Mouse (Mus musculus): Measurements from ENCODE around the gene Llph. TPM values are rescaled to one million over a fixed set of nuclear protein-coding genes. Genes with fewer than 3 reads are reported as not detected.

The Llph gene
- polyA plus RNA-seq, 1 experiment from 2014 or later, result 58.7 TPM

GRCm38 (mm10) chr10:120231718-120232117, 4.8 kb downstream of the Llph start:
- Histone ChIP-seq H3K4me2 (no peak overlapping the region), H3K27me3 (no peaks in the 10 kb centered on the region), H3K9ac (no peak overlapping the region), H3K4me1 (peaks cover 16% of the 10 kb centered on the region), H3K36me3 (ENCODE audit: poor library complexity, severe bottlenecking) (peaks cover 35% of the 10 kb centered on the region), H3K27ac (no peak overlapping the region), H3K9me3 (replicated peaks) (no peaks in the 10 kb centered on the region), H3K4me3 (no peak overlapping the region)
- no peak for ATAC-seq
- WGBS, result 32% methylated on average over 5 of the region's 5 CpGs

GRCm38 (mm10) chr10:120233655-120234367, 6.9 kb downstream of the Llph start:
- Histone ChIP-seq H3K9ac (no peak overlapping the region), H3K4me2 (no peak overlapping the region), H3K27ac (no peak overlapping the region), H3K4me3 (no peak overlapping the region), H3K27me3 (no peaks in the 10 kb centered on the region), H3K4me1 (peaks cover 2% of the 10 kb centered on the region), H3K36me3 (ENCODE audit: poor library complexity, severe bottlenecking) (peaks cover 30% of the 10 kb centered on the region), H3K9me3 (replicated peaks) (no peaks in the 10 kb centered on the region)
- WGBS, result 37% methylated on average over 18 of the region's 18 CpGs
- peak; percentile 36; the same call in 1 of the 2 replicates for ATAC-seq

GRCm38 (mm10) chr10:120236855-120237254, 10.0 kb downstream of the Llph start:
- 84% methylated on average over 9 of the region's 9 CpGs for WGBS
- Histone ChIP-seq H3K4me1 (no peaks in the 10 kb centered on the region), H3K27ac (no peak overlapping the region), H3K9me3 (replicated peaks) (no peaks in the 10 kb centered on the region), H3K36me3 (ENCODE audit: poor library complexity, severe bottlenecking) (peaks cover 10% of the 10 kb centered on the region; the same call in 1 of the 2 replicates), H3K27me3 (no peaks in the 10 kb centered on the region), H3K4me3 (no peak overlapping the region), H3K9ac (no peak overlapping the region), H3K4me2 (no peak overlapping the region)
- ATAC-seq, result no peak

- no peak for ATAC-seq
- H3K36me3 ChIP-seq (ENCODE audit: poor library complexity, severe bottlenecking), result no peaks in the 10 kb centered on the region
- no peak overlapping the region for H3K4me3 ChIP-seq
- no peak overlapping the region for H3K4me2 ChIP-seq
- H3K9me3 ChIP-seq (replicated peaks), result no peaks in the 10 kb centered on the region
- H3K27me3 ChIP-seq, result no peaks in the 10 kb centered on the region
- no peaks in the 10 kb centered on the region for H3K4me1 ChIP-seq
- no peak overlapping the region for H3K27ac ChIP-seq
- WGBS, result 81% methylated on average over 8 of the region's 8 CpGs
- H3K9ac ChIP-seq, result no peak overlapping the region
These were observed 11.4 kb downstream of the Llph start for GRCm38 (mm10) chr10:120238241-120238640.

DNA sequence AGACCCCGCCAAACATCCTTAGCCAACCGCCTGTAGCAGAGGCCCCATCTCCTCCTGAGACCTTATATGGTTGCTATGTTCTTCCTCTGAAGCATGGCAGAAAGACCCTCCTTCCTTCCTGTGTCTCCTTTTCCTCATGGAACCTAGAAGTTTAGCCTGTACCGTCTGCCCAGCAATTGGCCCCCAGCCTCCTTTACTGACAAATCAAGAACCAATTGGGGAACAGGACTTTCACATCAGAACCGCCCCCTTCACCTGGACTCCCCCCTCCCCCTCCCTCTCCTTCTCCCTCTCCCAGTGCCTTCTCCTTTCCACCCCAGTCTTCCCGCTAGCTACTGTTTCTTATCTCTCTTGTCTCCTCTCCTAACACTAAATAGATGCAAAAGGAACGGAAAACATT, 12.6 kb downstream of the Llph start:
- no peak for ATAC-seq
- Histone ChIP-seq H3K27me3 (no peaks in the 10 kb centered on the region), H3K27ac (no peak overlapping the region), H3K36me3 (ENCODE audit: poor library complexity, severe bottlenecking) (no peaks in the 10 kb centered on the region), H3K4me1 (no peaks in the 10 kb centered on the region), H3K9me3 (replicated peaks) (no peaks in the 10 kb centered on the region), H3K4me3 (no peak overlapping the region), H3K9ac (no peak overlapping the region), H3K4me2 (no peak overlapping the region)
- WGBS, result 73% methylated on average over 6 of the region's 6 CpGs

DNA sequence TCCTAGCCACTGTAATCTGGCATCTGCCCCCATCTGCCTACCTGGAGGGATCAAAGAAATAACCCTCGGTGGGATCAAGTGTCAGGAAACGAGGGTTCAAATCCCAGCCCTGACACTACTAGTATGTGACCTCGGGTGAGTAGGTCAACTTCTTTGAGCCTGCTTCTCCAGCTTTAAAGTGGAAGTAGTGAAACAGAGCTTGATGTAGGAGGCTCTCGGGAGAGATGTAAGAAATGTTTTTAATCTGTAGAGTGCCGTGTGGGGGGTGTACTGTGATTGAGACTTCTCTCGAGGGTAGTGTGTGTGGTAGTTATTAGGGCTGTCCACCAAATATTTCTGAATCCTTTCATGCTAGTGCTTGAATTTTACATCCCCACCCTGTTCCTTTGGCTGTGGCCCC, 15.6 kb downstream of the Llph start:
- Histone ChIP-seq H3K9ac (no peak overlapping the region), H3K27me3 (no peaks in the 10 kb centered on the region), H3K9me3 (replicated peaks) (no peaks in the 10 kb centered on the region), H3K27ac (no peak overlapping the region), H3K4me3 (no peak overlapping the region), H3K36me3 (ENCODE audit: poor library complexity, severe bottlenecking) (no peaks in the 10 kb centered on the region), H3K4me1 (0 out of 2 replicates have a peak, but pooled peaks cover 8% of the 10 kb centered on the region), H3K4me2 (no peak overlapping the region)
- ATAC-seq, result no peak
- WGBS, result 80% methylated on average over 6 of the region's 6 CpGs

DNA sequence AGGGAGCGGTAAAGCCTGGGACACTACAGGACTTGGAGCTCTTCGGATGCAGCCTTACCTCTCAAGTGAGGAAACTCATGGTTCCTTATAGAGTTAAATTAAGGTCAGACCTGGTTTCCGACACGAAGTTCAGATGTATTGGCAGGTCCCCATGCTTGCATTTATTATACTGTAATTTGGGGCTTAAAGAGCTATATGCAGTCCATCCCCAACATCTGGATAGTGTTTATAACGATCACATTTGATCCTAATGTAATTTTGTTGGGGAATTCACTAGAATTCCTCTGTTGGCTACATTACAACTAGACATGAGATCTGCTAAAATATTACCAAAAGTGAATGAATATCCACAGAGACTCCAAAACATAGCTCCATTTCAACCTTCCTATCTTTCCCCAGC, 18.8 kb downstream of the Llph start:
- no peak for ATAC-seq
- H3K36me3 ChIP-seq (ENCODE audit: poor library complexity, severe bottlenecking), result no peaks in the 10 kb centered on the region
- no peaks in the 10 kb centered on the region for H3K9me3 ChIP-seq (replicated peaks)
- H3K4me2 ChIP-seq, result no peak overlapping the region
- no peak overlapping the region for H3K9ac ChIP-seq
- no peaks in the 10 kb centered on the region for H3K27me3 ChIP-seq
- H3K4me1 ChIP-seq, result 0 out of 2 replicates have a peak, but pooled peaks cover 8% of the 10 kb centered on the region
- 89% methylated on average over 5 of the region's 5 CpGs for WGBS
- H3K4me3 ChIP-seq, result no peak overlapping the region
- H3K27ac ChIP-seq, result no peak overlapping the region

DNA sequence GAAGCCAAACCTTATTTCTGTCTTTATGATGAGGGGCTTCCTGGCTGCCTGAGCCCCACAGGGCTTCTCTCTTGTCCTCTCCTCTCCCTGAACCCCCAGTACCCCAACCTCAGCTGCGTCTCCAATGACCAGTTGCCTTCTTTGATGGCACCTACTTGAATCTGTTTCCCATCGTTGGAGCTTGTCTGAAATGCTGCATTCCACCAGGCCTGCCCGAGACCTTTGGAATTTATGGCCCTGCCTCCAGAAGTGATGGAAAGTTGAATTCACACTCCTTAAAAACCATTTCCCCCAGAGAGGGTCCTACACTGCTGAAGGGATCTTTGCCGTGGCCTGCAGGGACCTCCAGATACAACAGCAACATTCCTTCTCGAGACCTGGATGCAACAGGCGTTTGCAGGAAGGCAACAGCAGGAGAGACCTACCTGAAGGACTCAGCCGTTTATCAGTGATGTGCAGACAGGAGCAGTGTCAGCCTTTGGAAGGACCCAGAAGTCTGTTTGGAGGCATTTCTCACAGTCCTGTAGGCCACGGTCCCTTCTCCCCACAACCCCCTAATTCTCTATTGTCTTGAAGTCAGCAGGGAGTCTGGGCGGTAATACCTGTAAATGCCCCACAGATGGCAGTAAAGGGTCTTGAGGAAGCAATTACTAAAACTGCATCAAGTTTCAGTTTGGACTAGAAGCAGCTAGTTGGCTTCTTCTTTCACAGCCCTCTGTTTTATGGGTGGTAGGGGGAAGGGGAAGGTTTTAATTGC, 20.3 kb downstream of the Llph start:
- H3K27me3 ChIP-seq, result no peaks in the 10 kb centered on the region
- no peaks in the 10 kb centered on the region for H3K36me3 ChIP-seq (ENCODE audit: poor library complexity, severe bottlenecking)
- ATAC-seq, result no peak
- H3K4me2 ChIP-seq, result no peak overlapping the region
- no peaks in the 10 kb centered on the region for H3K9me3 ChIP-seq (replicated peaks)
- H3K9ac ChIP-seq, result no peak overlapping the region
- H3K4me1 ChIP-seq, result 0 out of 2 replicates have a peak, but pooled peaks cover 8% of the 10 kb centered on the region
- no peak overlapping the region for H3K4me3 ChIP-seq
- no peak overlapping the region for H3K27ac ChIP-seq
- 49% methylated on average over 9 of the region's 9 CpGs for WGBS

DNA sequence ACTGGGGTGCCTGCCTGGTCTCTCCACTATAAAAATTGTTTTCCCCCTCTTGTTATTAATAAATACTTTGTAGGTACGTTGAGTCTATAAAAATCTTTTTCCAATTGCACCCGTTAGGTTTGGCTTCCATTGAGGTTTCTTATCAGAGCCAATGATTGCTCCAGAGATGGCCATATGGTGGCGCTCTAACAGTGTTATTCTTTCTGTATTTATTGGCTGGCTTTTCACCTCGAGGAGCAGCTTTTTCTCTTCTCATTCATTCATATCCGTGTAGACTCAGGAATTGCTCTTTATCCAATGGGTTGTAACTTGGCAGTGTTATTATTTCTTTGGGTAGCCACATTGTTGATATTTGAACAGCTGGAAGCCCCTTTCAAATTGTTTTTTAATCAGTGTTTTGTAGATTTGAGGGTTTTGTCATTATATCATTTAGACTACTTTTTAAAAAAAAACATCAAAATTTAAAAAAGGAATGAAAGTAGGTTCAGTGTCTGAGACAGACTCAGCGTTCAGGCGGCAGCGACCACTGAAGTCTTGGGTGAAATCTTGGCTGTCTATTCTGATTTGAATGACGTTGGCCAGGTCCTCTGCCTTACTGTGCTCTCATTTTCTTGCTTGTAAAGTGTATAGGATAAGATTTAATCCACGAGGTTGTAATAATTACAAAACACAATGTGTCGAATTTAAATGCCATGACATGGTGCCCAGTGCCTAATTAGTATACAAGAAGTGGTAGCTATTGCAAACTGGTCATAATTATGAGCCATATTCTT, 24.2 kb downstream of the Llph start:
- Histone ChIP-seq H3K9me3 (replicated peaks) (no peaks in the 10 kb centered on the region), H3K4me2 (no peak overlapping the region), H3K4me3 (no peak overlapping the region), H3K9ac (no peak overlapping the region), H3K4me1 (0 out of 2 replicates have a peak, but pooled peaks cover 8% of the 10 kb centered on the region), H3K36me3 (ENCODE audit: poor library complexity, severe bottlenecking) (no peaks in the 10 kb centered on the region), H3K27me3 (no peaks in the 10 kb centered on the region), H3K27ac (no peak overlapping the region)
- WGBS, result 51% methylated on average over 11 of the region's 11 CpGs
- ATAC-seq, result no peak

- no peak for ATAC-seq
- WGBS, result 89% methylated on average over 4 of the region's 4 CpGs
These were observed 24.9 kb downstream of the Llph start for GRCm38 (mm10) chr10:120251791-120252190.

DNA sequence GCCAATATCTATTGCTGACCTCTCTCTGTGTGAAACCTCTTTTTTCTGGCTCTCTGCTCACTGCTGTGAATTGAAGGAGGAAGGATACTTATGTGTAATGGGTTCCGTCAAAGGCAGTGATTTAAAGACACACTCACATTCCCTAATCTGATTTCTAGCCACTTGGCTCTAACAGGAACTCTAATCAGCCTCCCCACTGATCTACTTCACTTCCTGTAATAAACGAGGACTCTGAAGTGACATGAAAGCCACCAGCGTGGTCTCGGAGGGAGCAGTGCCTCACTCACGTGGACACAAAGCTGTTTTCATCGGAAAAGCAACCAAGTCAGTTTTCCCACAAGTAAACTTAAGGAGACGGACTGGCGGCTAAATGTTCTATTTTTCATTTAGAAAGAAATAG, 25.9 kb downstream of the Llph start:
- H3K4me2 ChIP-seq, result no peak overlapping the region
- no peak for ATAC-seq
- WGBS, result 44% methylated on average over 8 of the region's 8 CpGs
- H3K36me3 ChIP-seq (ENCODE audit: poor library complexity, severe bottlenecking), result no peaks in the 10 kb centered on the region
- H3K27ac ChIP-seq, result no peak overlapping the region
- H3K4me3 ChIP-seq, result no peak overlapping the region
- H3K9me3 ChIP-seq (replicated peaks), result no peaks in the 10 kb centered on the region
- no peak overlapping the region for H3K9ac ChIP-seq
- H3K27me3 ChIP-seq, result no peaks in the 10 kb centered on the region
- no peaks in the 10 kb centered on the region for H3K4me1 ChIP-seq

More at GRCm38 (mm10) chr10:120251791-120252190, 24.9 kb downstream of the Llph start:
- H3K27ac ChIP-seq, result no peak overlapping the region
- no peak overlapping the region for H3K9ac ChIP-seq
- no peaks in the 10 kb centered on the region for H3K27me3 ChIP-seq
- H3K4me2 ChIP-seq, result no peak overlapping the region
- no peaks in the 10 kb centered on the region for H3K9me3 ChIP-seq (replicated peaks)
- no peaks in the 10 kb centered on the region for H3K36me3 ChIP-seq (ENCODE audit: poor library complexity, severe bottlenecking)
- H3K4me3 ChIP-seq, result no peak overlapping the region
- 0 out of 2 replicates have a peak, but pooled peaks cover 6% of the 10 kb centered on the region for H3K4me1 ChIP-seq

DNA sequence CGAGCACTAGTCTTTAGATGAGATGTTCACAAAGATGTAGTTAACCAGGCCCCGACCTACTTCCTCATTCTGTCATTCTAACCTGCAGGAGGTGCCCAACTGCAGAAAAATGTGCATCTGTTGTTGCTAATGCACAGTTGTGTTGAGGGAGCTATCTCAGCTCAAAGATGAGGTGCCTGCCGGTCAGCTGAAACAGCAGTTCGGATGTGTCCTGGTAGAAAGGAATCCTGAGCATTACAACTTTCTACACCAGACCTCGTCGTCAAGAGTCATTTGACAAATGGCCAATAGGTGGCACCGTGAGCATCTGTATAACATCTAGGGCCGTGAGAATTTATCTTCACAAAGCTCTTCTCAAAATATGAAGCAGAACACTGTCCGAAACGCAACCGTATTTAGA, 30.4 kb downstream of the Llph start:
- Histone ChIP-seq H3K4me2 (no peak overlapping the region), H3K27me3 (no peaks in the 10 kb centered on the region), H3K36me3 (ENCODE audit: poor library complexity, severe bottlenecking) (no peaks in the 10 kb centered on the region), H3K4me3 (no peak overlapping the region), H3K27ac (no peak overlapping the region), H3K4me1 (no peaks in the 10 kb centered on the region), H3K9me3 (replicated peaks) (no peaks in the 10 kb centered on the region), H3K9ac (no peak overlapping the region)
- 31% methylated on average over 11 of the region's 11 CpGs for WGBS
- ATAC-seq, result no peak; the same call in 1 of the 2 replicates

Measured in forebrain, embryonic 13.5 days (tissue).